Mouse (Mus musculus) liver, embryonic 14.5 days (tissue): ENCODE data around the gene Alpk3. TPM values are rescaled to one million over a fixed set of nuclear protein-coding genes. Genes with fewer than 3 reads are reported as not detected.

Source experiments
- ATAC-seq: fragments of 200-750 bp; cut with Nextera tagmentation; 2 replicates; pipeline ENCODE4 v1.8.0; 2017; ENCODE audit warnings: moderate number of reproducible peaks, mild to moderate bottlenecking, moderate library complexity; ENCODE audit not compliant: insufficient read depth
- DNase-seq, 3 experiments: peaks; one replicate each; pipeline ENCODE4 v3.0.0-alpha.2; 2012 to 2013; ENCODE audit warnings: low read depth in 3 of 3, low spot score in 3 of 3
- H3K27ac ChIP-seq: fragments of 300-500 bp; sonication (generic); 2 replicates; pipeline ENCODE4 v1.5.1; 2014; ENCODE audit warnings: moderate library complexity, mild to moderate bottlenecking, control low read depth, inconsistent platforms
- H3K27me3 ChIP-seq: fragments of 300-500 bp; sonication (generic); 2 replicates; pipeline ENCODE4 v1.6.1; 2014; ENCODE audit warnings: mild to moderate bottlenecking, low read length, moderate library complexity; ENCODE audit not compliant: control insufficient read depth, insufficient read depth
- H3K36me3 ChIP-seq: fragments of 300-500 bp; sonication (generic); replicated peaks from 2 replicates; pipeline ENCODE4 v1.6.1; 2014; ENCODE audit warnings: low read depth; ENCODE audit not compliant: control insufficient read depth, insufficient read depth
- H3K4me1 ChIP-seq, 2 experiments: fragments of 200-500 bp in 1 of 2; fragments of 300-500 bp in 1 of 2; sonication (generic) in 1 of 2; replicated peaks; 2 replicates each; pipeline ENCODE4 v1.6.1; 2012 to 2014; ENCODE audit warnings: antibody characterized with exemption in 1 of 2, inconsistent platforms in 1 of 2, low read length in 1 of 2; ENCODE audit not compliant: control insufficient read depth in 2 of 2, insufficient read depth in 2 of 2
- H3K4me2 ChIP-seq: fragments of 300-500 bp; sonication (generic); 2 replicates; pipeline ENCODE4 v1.6.1; 2014; ENCODE audit warnings: low read depth, mild to moderate bottlenecking, control low read depth, moderate library complexity
- H3K4me3 ChIP-seq, 2 experiments: fragments of 200-500 bp in 1 of 2; fragments of 300-500 bp in 1 of 2; sonication (generic) in 1 of 2; 2 replicates each; pipeline ENCODE4 v1.5.1; 2012 to 2014; ENCODE audit warnings: low read depth in 2 of 2, low read length in 2 of 2, mild to moderate bottlenecking in 2 of 2, control low read depth in 1 of 2, inconsistent platforms in 1 of 2, moderate library complexity in 1 of 2; ENCODE audit not compliant: insufficient read depth in 1 of 2
- H3K9ac ChIP-seq: fragments of 300-500 bp; sonication (generic); replicated peaks from 2 replicates; pipeline ENCODE4 v1.6.1; 2014; ENCODE audit warnings: mild to moderate bottlenecking, control low read depth, moderate library complexity
- H3K9me3 ChIP-seq: fragments of 300-500 bp; sonication (generic); 2 replicates; pipeline ENCODE4 v1.6.1; 2016; ENCODE audit warnings: low read length, mixed read lengths; ENCODE audit not compliant: control insufficient read depth
- CTCF ChIP-seq: IDR thresholded peaks from 2 replicates; pipeline ENCODE4 v1.5.1; 2016; ENCODE audit warnings: antibody characterized with exemption, low read depth, control low read depth
- EP300 ChIP-seq: IDR thresholded peaks from 2 replicates; pipeline ENCODE4 v1.6.1; 2016; ENCODE audit warnings: antibody characterized with exemption, low read depth
- WGBS: fragments of 180-500 bp; shearing (Covaris S2); extraction: QIAGEN DNeasy Blood & Tissue Kit; methylation state at CpG from one replicate; pipeline ENCODE4 v1.1.7; 2014; ENCODE audit not compliant: insufficient replicate concordance; 5-methylcytosine and 5-hydroxymethylcytosine counted together
- polyA plus RNA-seq, 2 experiments: library from polyadenylated mRNA; depleted of rRNA in 1 of 2; stranded (reverse) in 1 of 2; unstranded in 1 of 2; fragments of >200 nt; fragmentation: Nextera tagmentation in 1 of 2; extraction: Ambion mirVana in 1 of 2; gene quantifications; 2 replicates each; pipeline versions ENCODE4 v1.2.1 to v1.2.3; 2012 to 2014

Gene Alpk3
- polyA plus RNA-seq, 2 experiments: 0.03 to 0.04 TPM

GRCm38 (mm10) chr7:81047847-81048246 is 9.6 kb upstream of the Alpk3 start:
- TF ChIP-seq CTCF (no peak), EP300 (no peak)
- no peak overlapping the region for H3K27ac ChIP-seq
- H3K27me3 ChIP-seq: no peaks in the 10 kb centered on the region
- peaks cover 3% of the 10 kb centered on the region for H3K36me3 ChIP-seq
- no peak overlapping the region for H3K9ac ChIP-seq
- H3K4me2 ChIP-seq: no peak overlapping the region
- ATAC-seq: no peak
- WGBS: 75% methylated on average over 3 of the region's 3 CpGs
- no peak overlapping the region for H3K4me3 ChIP-seq
- no peaks in the 10 kb centered on the region for H3K4me1 ChIP-seq
- no peak for DNase-seq
- H3K9me3 ChIP-seq: no peaks in the 10 kb centered on the region

DNA sequence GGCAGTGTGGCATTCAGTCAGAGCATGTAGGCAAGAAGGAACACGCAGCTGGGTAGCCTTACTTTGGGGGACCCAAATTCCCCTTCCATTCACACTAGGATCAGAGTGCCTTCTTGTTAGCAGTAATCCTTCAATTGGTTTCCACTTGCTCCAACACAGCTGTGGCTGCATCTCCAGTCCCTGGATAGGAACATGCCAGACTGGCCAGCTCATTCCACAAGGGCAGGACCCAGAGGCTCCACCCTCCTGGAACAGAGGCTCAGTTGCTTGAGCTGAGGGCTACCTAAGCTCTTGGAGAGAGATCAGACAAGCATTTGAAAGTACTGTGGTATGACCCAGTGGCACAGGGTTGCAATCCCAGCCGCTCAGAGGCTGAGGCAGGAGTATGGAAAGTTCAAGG is 8.9 kb upstream of the Alpk3 start:
- no peaks in the 10 kb centered on the region for H3K27me3 ChIP-seq
- WGBS: 63% methylated on average over 2 of the region's 2 CpGs
- no peaks in the 10 kb centered on the region for H3K9me3 ChIP-seq
- DNase-seq (no peak), ATAC-seq (no peak)
- H3K36me3 ChIP-seq: peaks cover 1% of the 10 kb centered on the region; the same call in 1 of the 2 replicates
- no peak for TF ChIP-seq EP300
- no peak for TF ChIP-seq CTCF
- no peak overlapping the region for H3K27ac ChIP-seq
- no peak overlapping the region for H3K9ac ChIP-seq
- H3K4me2 ChIP-seq: no peak overlapping the region
- no peak overlapping the region for H3K4me3 ChIP-seq
- no peaks in the 10 kb centered on the region for H3K4me1 ChIP-seq

DNA sequence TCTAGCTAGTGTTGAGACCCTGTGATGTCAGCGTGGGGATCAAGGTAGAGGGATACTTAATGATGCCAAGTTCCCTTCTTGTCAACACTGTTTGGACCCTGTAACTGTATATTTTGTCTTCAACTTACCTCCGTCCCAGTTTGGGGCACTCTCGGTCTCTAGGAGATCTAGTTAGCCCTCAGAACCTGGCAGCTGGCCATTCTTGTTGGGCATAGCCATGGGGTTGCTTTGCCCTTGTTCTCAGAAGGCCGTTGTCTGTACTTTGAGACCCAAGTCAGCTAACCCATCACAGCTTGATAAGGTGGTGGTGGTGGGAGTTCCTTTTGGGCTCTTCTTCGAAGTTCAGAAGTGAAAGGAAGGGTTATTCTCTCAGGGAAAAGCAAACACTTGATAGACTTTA is 7.4 kb upstream of the Alpk3 start:
- H3K9me3 ChIP-seq: no peaks in the 10 kb centered on the region
- no peak for DNase-seq
- H3K4me3 ChIP-seq: no peak overlapping the region
- H3K36me3 ChIP-seq: no peaks in the 10 kb centered on the region
- no peak overlapping the region for H3K27ac ChIP-seq
- no peak overlapping the region for H3K9ac ChIP-seq
- H3K4me1 ChIP-seq: no peaks in the 10 kb centered on the region
- no peaks in the 10 kb centered on the region for H3K27me3 ChIP-seq
- no peak overlapping the region for H3K4me2 ChIP-seq
- TF ChIP-seq EP300: no peak
- TF ChIP-seq CTCF: no peak
- ATAC-seq: no peak
- 71% methylated on average over 5 of the region's 5 CpGs for WGBS

- H3K27ac ChIP-seq: no peak overlapping the region
- no peak for ATAC-seq
- TF ChIP-seq EP300: no peak
- TF ChIP-seq CTCF: no peak
- DNase-seq: no peak
- no peak overlapping the region for H3K4me2 ChIP-seq
- no peaks in the 10 kb centered on the region for H3K27me3 ChIP-seq
- H3K36me3 ChIP-seq: no peaks in the 10 kb centered on the region
- H3K9ac ChIP-seq: no peak overlapping the region
- no peak overlapping the region for H3K4me3 ChIP-seq
- H3K9me3 ChIP-seq: no peaks in the 10 kb centered on the region
- WGBS: 73% methylated on average over 11 of the region's 11 CpGs
- peaks cover 26 to 34% of the 10 kb centered on the region in 2 experiments for H3K4me1 ChIP-seq
Observed at GRCm38 (mm10) chr7:81055709-81056370, 1.6 kb upstream of the Alpk3 start.

DNA sequence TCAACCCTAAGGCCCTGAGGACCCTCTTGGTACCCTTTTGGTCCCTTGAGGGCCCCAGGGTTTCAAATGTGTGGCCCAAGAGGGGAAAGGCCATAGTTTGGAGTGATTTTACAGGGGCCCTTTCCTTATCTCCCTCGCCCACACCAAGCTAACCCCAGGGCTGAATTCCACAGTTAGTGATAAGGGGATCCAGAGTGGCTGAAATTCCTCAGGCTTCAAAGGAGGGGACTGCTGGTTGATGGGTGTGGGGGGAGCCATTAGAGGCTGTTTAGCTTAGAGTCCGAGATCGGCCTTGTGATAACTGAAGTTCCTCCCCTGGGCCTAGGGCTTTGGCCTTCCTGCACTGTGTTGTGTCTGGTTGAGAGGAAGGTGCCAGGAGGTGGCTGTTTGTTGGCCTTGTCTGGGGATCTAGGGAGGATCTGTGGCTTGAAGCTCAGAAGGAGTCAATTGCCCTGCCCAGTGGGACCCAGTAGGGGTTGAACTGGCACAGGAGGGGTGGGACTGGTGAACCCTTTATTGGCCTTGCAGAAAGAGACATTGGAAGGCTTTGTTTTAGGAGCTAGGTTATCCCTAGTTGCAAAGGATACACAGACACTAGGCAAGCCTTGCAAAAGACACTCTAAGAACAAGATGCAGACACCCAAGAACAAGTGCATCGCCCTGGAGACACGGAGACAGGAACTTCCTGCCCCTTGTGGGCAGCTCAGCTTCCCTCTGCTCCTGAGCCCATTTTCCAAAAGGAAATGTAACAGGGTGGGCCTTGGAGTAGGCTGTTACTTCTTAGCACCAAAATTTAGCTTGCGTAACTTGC is 706 bp downstream of the Alpk3 start:
- 19% methylated on average over 6 of the region's 6 CpGs for WGBS
- Histone ChIP-seq H3K27ac (peak overlapping the region; percentile 37), H3K36me3 (no peaks in the 10 kb centered on the region), H3K27me3 (no peaks in the 10 kb centered on the region), H3K4me1 (peaks cover 26 to 34% of the 10 kb centered on the region in 2 experiments), H3K4me3 (peak overlapping the region in 1 of 2 experiments; percentile 39; a peak in 2 of 4 replicates), H3K4me2 (peak overlapping the region; percentile 71), H3K9me3 (no peaks in the 10 kb centered on the region), H3K9ac (peak overlapping the region; percentile 53)
- TF ChIP-seq EP300 (peak; percentile 85), CTCF (no peak)
- ATAC-seq: peak; percentile 92
- DNase-seq: peak; percentile 56 to 75 (median 65)
